Mouse (Mus musculus) left cerebral cortex, adult 2 months (tissue): ENCODE results near the gene Slc15a4. TPM values are rescaled to one million over a fixed set of nuclear protein-coding genes. Genes with fewer than 3 reads are reported as not detected.

Source experiments
- DNase-seq, 2 experiments: peaks; one replicate each; pipeline ENCODE4 v3.0.0; 2021 to 2022; ENCODE audit warnings: low spot score in 2 of 2, mixed read lengths in 1 of 2; ENCODE audit errors: extremely low spot score in 1 of 2
- H3K27ac ChIP-seq: fragments of 200-600 bp; 2 replicates; pipeline ENCODE4 v1.8.1; 2022
- H3K4me3 ChIP-seq: fragments of 200-600 bp; 2 replicates; pipeline ENCODE4 v1.8.1; 2022
- CTCF ChIP-seq: fragments of 200-600 bp; IDR thresholded peaks from 2 replicates; pipeline ENCODE4 v1.8.1; 2022; ENCODE audit warnings: antibody characterized with exemption, mild to moderate bottlenecking, moderate library complexity
- intact Hi-C: fragments of 180-260 bp; cut with DNase I; formaldehyde crosslinking; loops from one replicate; pipeline ENCODE4 v1.15.1; 2025
- long read RNA-seq, 2 experiments: library from polyadenylated mRNA; stranded (forward); transcript quantifications; one replicate each; pipeline ENCODE4 v2.0.0; 2021; ENCODE audit warnings: borderline mapping rate in 2 of 2
- total RNA-seq, 2 experiments: library from RNA; stranded (reverse); gene quantifications; 2 replicates each; pipeline ENCODE4 v1.2.3; 2021

Gene Slc15a4
- 10 to 100 TPM; 23.6 to 27.8 TPM for total RNA-seq
- long read RNA-seq, experiment 1, transcript Slc15a4-201 (8 exons, 2,732 nt) = major isoform, 15 of 39 reads
- long read RNA-seq, experiment 1, partial matches to known transcripts = 2 of 39 reads
- long read RNA-seq, experiment 1, other reads (novel, unspliced or antisense) = 19 of 39 reads
- long read RNA-seq, experiment 2, transcript Slc15a4-201 (8 exons, 2,732 nt) = major isoform, 27 of 41 reads
- long read RNA-seq, experiment 2, partial matches to known transcripts = 1 of 41 reads
- long read RNA-seq, experiment 2, other reads (novel, unspliced or antisense) = 9 of 41 reads

DNA sequence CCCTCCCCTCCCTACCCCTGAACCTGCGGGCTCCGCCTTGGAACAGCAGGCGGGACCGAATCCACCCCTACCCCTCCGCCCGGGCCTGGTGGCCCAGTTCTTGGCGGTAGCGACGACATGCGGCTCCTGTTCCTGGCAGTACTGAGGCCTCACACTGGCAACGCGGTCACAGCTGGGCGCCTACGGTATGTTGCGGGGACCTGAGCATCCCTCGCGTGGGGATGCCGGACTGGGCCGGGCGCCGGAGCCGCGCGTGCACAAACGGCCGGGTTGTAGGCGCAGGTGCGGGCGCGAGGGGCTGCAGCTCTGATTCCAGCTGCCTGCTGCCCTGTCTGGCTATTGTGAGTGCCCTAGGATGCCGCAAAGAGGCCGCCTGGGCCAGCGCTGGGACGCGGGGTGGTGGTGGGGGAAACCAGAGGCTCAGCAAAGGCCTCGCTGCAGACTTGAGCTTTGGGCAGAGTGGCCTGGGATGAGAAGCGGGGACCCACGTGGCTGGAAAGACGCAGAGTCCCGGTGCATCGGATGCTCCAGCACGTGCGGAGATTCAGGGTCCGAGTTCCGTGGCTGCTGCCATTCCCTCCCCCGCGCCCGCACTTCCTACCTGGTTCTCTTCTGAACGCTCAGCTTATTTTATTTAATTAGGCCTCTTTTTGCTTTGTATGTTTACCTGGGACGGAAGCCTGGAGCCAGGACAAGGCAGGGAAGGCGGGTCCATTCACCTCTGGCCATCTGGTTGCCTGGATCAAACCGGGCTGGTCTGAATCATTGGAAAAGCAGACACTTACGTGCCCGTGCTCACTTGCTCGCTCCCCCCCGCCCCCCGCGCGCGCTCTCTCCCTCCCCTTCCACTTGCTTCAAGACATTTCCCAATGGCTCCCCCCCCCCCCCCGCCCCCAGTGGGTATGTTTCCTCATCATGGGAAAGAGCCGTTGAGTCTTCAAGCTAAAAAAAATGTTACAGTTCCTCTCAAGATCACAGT is at the start of gene Slc15a4, which contains the start of gene Glt1d1:
Gene Slc15a4, minus strand, starts transcription at position 731 of the 979 bp plus-strand sequence.
Gene Glt1d1, plus strand, starts transcription at position 96 of the 979 bp plus-strand sequence.
- peak; percentile 39 to 49 for DNase-seq
- intact Hi-C loops = no loop called here
- peak within 1 kb of the TSS; percentile 90 for H3K27ac ChIP-seq
- TF ChIP-seq CTCF = no peak
- H3K4me3 ChIP-seq = peak within 1 kb of the TSS; percentile 66

GRCm38 (mm10) chr5:127678501-127678900 is 45.8 kb upstream of the Slc15a4 start:
- Histone ChIP-seq H3K4me3 (no peak overlapping the region), H3K27ac (no peak overlapping the region)
- intact Hi-C loops = no loop called here
- no peak for DNase-seq
- peak; percentile 16; the same call in 1 of the 2 replicates for TF ChIP-seq CTCF

DNA sequence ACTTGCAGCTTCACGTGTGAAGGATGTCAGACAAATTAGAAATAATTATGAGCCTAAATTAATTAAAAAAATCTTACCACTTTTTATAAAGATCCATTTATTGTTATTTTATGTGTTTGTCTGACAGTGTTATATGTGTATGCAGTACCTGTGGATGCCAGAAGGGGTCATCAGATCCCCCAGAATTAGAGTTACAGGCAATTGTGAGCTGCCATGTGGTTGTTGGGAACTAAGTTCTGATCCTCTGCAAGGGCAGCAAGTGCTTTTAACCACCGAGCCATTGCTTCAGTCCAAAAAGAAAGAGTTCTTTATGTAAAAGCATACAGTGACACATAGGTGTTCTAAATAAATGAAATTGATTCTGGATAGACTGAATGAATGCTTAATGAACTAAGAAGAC is 44.9 kb upstream of the Slc15a4 start:
- TF ChIP-seq CTCF = no peak; the same call in none of the 2 replicates
- intact Hi-C loops = no loop called here
- no peak for DNase-seq

DNA sequence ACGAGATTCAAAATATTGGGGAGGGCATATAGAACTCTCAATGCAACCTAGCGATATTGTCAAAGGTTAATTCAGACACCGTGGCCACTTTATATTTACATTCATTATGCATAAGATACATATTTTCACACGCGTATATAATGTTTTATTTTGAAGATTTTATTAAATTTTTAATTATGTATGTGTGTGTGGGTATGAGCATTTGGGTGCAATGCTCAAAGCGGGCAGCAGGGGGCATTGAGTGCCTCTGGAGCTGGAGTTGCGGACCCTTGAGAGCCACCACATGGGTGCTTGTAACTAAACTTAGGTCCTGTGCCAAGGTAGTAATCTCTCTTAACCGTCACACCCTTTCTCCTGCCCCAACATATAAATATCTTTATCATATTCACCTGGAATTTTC is 41.2 kb upstream of the Slc15a4 start:
- no peak overlapping the region for H3K4me3 ChIP-seq
- peak; percentile 40 for TF ChIP-seq CTCF
- intact Hi-C loops = no loop called here
- DNase-seq = no peak
- H3K27ac ChIP-seq = no peak overlapping the region

More for the DNA sequence above, 44.9 kb upstream of the Slc15a4 start:
- no peak overlapping the region for H3K27ac ChIP-seq
- no peak overlapping the region for H3K4me3 ChIP-seq

DNA sequence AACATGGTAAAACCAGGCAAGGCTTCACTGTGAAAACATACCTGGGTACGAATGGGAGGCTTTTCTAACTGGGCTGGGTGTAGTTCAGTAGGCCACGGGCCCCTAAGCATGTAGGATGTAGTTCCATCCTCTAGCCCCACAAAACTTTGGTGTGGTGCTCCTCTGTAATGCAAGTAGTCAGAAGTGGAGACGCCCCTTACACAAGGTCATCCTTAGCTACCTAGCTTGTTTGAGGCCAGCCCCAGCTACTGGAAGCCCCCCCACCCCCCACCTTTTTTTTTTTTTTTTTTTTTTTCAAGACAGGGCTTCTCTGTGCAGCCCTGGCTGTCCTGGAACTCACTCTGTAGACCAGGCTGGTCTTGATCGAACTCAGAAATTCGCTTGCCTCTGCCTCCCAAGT is 28.3 kb upstream of the Slc15a4 start:
- Histone ChIP-seq H3K4me3 (no peak overlapping the region), H3K27ac (no peak overlapping the region)
- intact Hi-C loops = no loop called here
- TF ChIP-seq CTCF = no peak
- DNase-seq = no peak

GRCm38 (mm10) chr5:127660267-127660666 is 27.6 kb upstream of the Slc15a4 start:
- no peak for TF ChIP-seq CTCF
- no peak for DNase-seq
- Histone ChIP-seq H3K4me3 (no peak overlapping the region), H3K27ac (no peak overlapping the region)
- intact Hi-C loops = no loop called here

DNA sequence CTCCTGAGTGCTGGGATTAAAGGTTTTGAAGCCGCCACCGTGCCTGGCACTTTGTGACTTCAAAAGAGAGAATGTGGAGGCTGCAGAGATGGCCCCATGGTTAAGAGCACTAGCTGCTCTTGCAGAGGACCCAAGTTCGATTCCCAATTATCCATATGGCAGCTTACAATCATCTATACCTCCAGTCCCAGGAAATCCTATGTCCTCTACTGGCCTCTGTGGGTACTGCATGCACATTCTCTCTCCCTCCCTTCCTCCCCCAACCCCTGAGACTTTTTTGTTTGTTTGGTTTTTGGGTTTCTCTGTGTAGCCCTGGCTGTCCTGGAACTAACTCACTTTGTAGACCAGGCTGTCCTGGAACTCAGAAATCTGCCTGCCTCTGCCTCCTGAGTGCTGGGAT is 26.6 kb upstream of the Slc15a4 start:
- TF ChIP-seq CTCF = peak; percentile 50
- no peak overlapping the region for H3K4me3 ChIP-seq
- intact Hi-C loops = no loop called here
- no peak for DNase-seq
- H3K27ac ChIP-seq = no peak overlapping the region

DNA sequence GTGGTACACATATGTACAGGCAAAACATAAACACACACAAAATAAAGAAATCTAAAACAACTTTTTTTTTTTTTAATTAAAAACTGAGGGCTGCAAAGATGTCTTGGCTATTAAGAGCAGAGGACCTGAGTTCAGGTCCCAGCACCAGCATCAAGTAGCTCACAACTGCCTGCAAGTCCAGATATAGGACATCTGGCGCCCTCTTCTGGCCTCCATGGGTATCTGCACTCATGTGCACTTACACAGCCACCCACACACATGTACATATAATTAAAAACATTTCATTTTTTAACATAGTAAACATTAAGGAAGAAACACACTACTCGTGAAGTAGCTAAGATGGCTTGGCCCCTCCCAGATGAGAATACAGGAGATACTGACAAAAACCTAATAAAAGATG is 25.6 kb upstream of the Slc15a4 start:
- DNase-seq = no peak
- no peak overlapping the region for H3K4me3 ChIP-seq
- intact Hi-C loops = no loop called here
- no peak for TF ChIP-seq CTCF
- H3K27ac ChIP-seq = no peak overlapping the region

DNA sequence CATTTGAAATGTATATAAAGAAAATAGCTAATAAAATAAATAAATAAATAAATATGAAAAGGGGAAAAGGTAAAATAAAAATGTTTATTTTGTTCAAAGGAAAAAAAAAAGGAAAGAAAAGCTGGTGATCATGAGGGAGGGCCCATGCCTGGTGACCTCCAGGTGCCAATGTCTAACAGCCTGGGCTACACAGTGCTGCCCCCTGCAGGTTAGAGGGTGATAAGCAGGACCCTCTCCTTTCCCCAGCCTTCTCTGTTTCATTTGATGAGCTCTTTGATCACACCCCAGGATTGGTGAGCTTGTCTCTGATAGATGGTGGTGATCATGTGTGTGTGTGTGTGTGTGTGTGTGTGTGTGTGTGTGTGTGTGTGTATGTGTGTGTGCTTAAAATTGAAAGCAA is 16.4 kb upstream of the Slc15a4 start:
- H3K4me3 ChIP-seq = no peak overlapping the region
- H3K27ac ChIP-seq = no peak overlapping the region
- TF ChIP-seq CTCF = peak; percentile 55
- intact Hi-C loops = no loop called here
- DNase-seq = no peak

- no peak overlapping the region for H3K4me3 ChIP-seq
- intact Hi-C loops = no loop called here
Observed at GRCm38 (mm10) chr5:127648046-127648445, 15.3 kb upstream of the Slc15a4 start.

GRCm38 (mm10) chr5:127641185-127641958 is 8.7 kb upstream of the Slc15a4 start:
- H3K27ac ChIP-seq = no peak overlapping the region
- no peak for DNase-seq
- TF ChIP-seq CTCF = no peak
- intact Hi-C loops = no loop called here
- no peak overlapping the region for H3K4me3 ChIP-seq

More at GRCm38 (mm10) chr5:127648046-127648445, 15.3 kb upstream of the Slc15a4 start:
- DNase-seq = peak; percentile 42 to 45
- no peak overlapping the region for H3K27ac ChIP-seq
- TF ChIP-seq CTCF = peak; percentile 63
